Mouse (Mus musculus) liver, postnatal 0 days (tissue): ENCODE measurements around the gene Prf1.

Source experiments
- CTCF ChIP-seq: sonication (generic); IDR thresholded peaks from 2 replicates; pipeline ENCODE4 v1.5.1; 2016; ENCODE audit warnings: antibody characterized with exemption, low read depth
- EP300 ChIP-seq: IDR thresholded peaks from 2 replicates; pipeline ENCODE4 v1.6.1; 2016; ENCODE audit warnings: antibody characterized with exemption, low read depth, mild to moderate bottlenecking

DNA sequence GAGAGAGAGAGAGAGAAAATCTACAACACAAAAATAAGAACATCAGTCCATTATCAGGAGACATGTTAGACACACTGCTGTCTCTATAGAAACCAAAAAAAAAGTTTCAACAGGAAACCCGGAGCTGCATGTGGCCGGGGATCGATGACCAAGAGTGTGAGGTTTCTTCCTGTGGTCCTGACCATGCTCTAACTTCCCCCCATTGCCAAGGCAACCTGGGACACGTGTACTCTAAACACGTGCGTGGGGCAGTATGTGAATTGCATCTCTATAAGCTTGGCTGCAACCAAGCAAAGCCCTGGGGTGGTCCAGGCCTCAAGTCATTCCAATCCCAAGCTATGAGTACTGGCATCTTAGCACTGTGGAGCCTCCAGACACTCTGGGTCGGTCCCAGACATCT is 36.9 kb downstream of the Prf1 start:
- TF ChIP-seq CTCF (no peak), EP300 (no peak)
